Mouse (Mus musculus): ENCODE data around the gene Pdzrn3. TPM values are rescaled to one million over a fixed set of nuclear protein-coding genes. Genes with fewer than 3 reads are reported as not detected.

The Pdzrn3 gene
- total RNA-seq, 1 experiment from 2014 or later = not detected

DNA sequence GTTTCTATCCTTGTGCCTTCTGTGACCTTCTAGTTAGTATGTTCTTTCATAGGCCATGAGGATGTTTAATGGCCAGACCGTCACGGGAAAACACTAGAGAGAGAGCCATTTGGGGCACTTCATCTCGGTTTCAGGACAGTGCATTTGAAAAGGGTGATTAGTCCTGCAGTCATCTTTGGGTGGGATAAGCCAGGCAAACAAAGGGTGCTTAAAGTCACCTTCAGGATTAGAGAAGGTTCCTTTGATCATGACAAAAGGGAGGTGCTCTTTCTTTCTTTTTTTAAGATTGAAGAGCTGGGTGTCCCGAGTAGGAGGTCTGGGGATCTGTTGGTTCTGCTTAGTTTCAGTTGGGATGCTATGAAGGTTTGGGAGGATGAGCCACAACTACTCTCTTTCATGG is 105.4 kb downstream of the Pdzrn3 start:
- ATAC-seq (replicated peaks; ENCODE audit: insufficient number of reproducible peaks, low FRiP score, low TSS enrichment, poor library complexity, severe bottlenecking) = no peak

DNA sequence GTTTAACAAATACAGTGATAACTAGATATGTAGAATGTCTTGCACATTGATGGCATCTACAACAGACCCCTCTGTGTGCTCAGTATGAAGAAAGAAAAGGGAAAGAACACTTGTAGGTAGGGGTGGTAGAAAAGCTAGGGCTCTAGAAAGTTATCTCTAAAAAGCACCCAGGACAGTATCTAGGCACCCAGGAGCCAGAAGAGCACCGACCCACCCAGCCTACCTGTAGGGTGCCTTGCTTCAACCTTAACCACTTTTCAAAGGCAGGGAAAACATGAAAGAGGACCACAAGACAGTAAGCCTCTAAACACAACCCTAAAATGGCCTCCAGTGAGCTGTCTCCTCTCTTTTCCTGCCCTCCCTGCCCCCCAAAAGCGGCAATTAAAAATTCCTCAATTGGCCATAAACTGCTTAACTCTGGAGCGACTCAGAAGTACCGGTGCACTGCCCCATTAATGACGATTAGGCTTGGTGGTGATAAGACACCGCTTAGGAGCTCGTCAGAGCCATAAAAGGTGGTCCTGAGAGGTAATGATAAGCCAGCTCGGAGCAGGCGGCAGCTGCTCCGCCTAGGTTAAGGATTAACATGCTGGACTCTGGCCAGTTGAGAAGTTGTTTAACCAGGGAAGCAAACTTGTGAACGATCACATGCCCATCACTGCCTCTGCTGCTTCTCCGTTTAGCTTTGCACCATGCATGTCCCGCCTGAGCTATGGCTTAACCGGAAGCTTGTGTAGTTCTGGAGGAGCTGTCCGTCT is 106.1 kb downstream of the Pdzrn3 start:
- ATAC-seq (replicated peaks; ENCODE audit: insufficient number of reproducible peaks, low FRiP score, low TSS enrichment, poor library complexity, severe bottlenecking) = no peak

DNA sequence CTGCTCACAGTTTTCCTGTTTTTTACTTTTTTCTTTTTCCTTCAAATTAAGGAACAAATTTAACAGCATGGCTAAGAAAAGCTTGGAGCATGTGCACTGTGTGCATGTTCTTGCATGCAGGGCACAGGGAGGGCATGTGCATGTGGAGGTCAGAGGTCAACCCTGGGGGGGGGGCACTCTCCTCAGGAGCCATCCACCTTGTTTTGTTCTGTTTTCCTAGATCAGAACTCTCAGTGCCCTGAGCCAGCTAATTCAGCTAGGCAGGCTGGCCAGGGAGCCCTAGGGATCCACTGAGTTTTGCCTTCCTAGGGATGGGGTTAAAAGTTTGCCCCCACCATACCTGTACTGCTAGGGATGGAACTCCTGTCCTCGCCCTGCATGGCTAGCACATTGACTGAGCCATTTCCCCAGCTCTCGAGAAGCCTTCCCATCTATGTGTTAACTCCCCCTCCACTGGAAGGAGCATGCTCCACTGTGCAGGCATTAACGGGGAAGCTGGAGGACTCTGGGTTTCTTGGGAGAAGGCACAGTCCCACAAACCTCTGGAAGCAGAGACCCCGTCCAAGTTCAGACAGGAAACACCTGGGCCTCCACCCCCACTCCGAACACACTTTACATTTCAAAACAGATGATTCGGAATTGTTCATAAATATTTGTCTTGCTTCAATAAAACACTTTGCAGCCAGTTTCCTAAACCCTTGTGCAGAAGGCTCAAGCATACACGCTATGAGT is 107.4 kb downstream of the Pdzrn3 start:
- no peak for ATAC-seq (replicated peaks; ENCODE audit: insufficient number of reproducible peaks, low FRiP score, low TSS enrichment, poor library complexity, severe bottlenecking)

DNA sequence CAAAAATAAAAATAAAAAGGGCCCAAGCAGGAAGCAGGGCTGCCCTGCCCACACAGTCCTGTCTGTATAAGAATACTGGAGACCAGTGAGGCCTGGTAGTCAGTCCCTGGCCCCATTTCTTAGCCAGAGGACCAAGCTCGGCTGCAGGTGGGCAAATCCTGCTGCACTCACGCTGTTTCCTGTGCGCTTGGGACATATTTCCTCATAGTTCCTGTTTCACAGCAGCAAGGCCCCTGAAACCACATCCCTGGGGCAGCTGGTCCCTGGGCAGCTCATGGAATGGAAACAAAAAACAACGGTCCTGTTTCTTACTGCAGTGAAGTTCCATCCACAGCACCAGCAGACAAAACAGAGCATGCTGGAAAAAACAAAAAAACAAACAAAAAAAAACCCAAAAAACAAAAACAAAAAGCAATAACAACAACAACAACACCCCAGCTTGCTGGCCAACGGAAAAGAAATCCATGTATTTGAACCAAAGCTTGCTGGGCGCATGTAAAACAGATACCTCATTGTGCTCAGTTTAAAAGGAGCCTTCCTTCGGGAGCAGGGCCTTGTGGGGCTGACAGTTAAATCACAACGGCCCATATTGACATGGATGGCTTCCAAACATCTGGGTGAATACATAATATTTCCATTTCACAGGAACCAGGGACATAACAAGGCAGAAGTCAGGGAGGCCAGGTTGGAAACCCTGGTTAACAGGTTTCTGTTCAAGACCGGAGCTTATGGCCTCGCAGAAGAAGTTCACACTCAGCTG is 108.2 kb downstream of the Pdzrn3 start:
- no peak for ATAC-seq (replicated peaks; ENCODE audit: insufficient number of reproducible peaks, low FRiP score, low TSS enrichment, poor library complexity, severe bottlenecking)

DNA sequence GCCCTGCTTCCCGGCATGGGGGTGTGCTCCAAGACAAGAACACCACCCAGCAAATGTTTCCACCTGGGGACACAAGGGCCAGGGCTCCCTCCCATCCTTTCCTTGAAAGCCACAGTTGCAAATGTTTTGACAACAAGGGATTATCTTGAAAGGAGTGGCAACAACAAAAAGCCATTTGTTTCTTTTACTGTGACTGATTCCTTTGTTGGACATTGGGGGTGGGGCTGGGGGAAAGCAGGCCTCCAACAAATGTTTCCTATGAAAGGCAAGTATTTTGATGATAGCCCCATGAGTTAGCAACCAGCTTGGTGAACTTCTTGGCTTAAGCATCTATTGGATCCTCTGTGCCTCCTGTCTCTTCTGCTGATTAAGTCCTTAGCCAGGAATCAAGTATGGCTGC is 109.4 kb downstream of the Pdzrn3 start:
- ATAC-seq (replicated peaks; ENCODE audit: insufficient number of reproducible peaks, low FRiP score, low TSS enrichment, poor library complexity, severe bottlenecking) = no peak

DNA sequence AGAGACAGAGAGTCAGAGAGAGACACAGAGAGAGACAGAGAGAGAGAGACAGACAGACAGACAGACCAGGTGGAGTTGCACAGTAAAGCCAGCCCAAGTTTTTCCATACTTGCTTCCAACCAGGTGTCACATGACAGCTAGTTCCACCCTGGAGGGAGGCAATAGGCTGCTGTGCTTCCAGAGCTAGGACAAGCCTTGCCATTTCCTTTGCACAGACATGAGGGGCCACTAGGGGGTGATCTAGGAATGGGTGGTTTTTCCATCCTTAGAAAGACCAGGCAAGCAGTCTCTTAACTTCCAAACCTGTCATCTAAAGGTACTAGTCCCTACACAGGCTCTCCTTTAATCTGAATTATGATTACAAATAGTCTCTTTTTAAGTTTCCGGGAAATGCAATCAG is 110.9 kb downstream of the Pdzrn3 start:
- ATAC-seq (replicated peaks; ENCODE audit: insufficient number of reproducible peaks, low FRiP score, low TSS enrichment, poor library complexity, severe bottlenecking) = no peak

DNA sequence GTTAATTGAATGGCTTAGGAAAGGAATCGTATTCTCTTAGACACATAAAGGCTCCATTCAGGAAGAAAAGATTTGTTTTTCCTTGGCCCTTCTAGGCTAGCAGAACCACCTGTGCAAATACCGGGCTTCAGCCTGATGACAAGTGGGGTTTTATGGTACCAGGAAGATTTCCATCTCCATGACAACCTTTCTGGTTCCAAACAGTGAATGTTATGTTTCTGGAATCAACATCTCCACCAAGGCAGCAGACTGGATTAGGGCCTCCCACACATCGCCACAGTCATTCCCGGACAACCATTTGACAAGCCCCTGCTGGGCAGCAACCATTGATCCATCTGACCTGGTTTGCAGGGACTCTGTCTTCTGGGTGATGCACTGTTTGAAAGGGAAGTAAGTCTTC is 114.2 kb downstream of the Pdzrn3 start:
- ATAC-seq (replicated peaks; ENCODE audit: insufficient number of reproducible peaks, low FRiP score, low TSS enrichment, poor library complexity, severe bottlenecking) = no peak

DNA sequence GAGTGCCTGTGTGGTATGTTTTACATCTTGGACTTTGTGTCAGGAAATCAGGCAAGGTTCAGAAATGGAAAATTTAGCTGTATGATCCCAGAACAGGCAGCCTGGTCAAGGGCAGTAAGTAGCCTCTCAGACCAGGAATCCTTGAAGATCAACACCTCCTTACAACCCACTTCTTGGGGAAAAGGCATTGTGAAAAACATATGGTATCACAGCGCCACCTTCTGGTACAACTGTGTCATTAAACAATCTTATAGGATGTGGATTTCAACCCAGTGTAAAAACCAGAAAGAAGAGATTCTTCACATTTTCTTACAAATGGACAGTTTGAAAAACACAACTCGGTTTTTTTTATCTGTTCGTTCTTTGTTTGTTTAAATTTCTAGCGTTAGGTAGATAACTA is 116.2 kb downstream of the Pdzrn3 start:
- ATAC-seq (replicated peaks; ENCODE audit: insufficient number of reproducible peaks, low FRiP score, low TSS enrichment, poor library complexity, severe bottlenecking) = no peak

DNA sequence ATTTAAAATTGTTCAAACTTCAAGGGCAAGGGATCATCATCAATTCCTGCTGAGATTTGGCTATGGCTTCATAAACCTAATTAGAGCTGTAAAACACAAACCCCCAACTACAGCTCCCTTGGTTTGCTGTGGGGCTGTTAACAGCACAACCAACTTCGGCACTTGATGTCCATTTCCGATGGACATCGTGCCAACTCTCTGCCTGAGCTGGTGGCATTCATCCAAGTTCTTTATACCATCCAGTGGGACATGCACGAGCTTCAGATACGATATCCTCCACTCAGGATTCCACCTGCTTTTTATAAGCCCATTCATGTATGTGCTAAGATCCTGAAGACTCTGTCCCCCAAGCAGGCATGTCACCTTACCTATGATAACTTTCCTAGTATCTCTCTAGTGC is 118.3 kb downstream of the Pdzrn3 start:
- ATAC-seq (replicated peaks; ENCODE audit: insufficient number of reproducible peaks, low FRiP score, low TSS enrichment, poor library complexity, severe bottlenecking) = no peak

DNA sequence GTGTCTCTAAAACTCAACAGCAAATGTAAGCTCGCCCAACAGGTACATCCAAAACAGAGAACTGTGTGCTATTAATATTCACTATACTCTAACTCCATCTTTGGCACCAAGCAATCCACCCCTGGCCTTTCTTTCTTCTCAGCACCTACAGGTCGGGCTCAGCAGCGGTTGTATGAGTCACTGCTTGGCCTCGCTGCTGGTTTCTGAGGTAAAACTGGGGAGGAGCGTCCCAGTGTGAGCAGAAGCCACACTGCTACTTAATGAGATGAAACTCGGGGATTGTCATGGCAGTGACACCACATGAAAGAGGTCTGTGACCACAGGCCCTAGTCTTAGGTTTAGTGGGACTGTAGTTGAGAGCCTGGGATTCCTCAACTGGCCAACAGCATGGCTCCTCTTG is 120.3 kb downstream of the Pdzrn3 start:
- ATAC-seq (replicated peaks; ENCODE audit: insufficient number of reproducible peaks, low FRiP score, low TSS enrichment, poor library complexity, severe bottlenecking) = no peak

DNA sequence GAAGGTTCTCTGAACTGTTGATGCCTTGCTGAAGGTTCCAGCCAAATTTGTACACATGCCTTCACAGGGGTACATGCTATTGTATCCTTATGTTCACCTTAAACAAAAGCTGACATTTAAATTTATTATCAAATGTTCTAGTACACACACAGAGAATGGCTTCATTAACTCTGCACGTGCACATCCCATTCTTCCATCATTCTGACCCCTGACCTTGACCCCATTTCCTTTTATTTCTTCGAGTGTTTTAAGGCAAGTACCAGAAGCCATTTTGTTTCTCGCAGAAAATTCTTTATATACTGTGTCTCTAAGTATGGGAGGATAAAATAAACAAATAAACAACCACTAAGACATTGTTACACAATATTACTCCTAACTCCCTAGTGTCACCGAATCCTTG is 123.0 kb downstream of the Pdzrn3 start:
- no peak for ATAC-seq (replicated peaks; ENCODE audit: insufficient number of reproducible peaks, low FRiP score, low TSS enrichment, poor library complexity, severe bottlenecking)

DNA sequence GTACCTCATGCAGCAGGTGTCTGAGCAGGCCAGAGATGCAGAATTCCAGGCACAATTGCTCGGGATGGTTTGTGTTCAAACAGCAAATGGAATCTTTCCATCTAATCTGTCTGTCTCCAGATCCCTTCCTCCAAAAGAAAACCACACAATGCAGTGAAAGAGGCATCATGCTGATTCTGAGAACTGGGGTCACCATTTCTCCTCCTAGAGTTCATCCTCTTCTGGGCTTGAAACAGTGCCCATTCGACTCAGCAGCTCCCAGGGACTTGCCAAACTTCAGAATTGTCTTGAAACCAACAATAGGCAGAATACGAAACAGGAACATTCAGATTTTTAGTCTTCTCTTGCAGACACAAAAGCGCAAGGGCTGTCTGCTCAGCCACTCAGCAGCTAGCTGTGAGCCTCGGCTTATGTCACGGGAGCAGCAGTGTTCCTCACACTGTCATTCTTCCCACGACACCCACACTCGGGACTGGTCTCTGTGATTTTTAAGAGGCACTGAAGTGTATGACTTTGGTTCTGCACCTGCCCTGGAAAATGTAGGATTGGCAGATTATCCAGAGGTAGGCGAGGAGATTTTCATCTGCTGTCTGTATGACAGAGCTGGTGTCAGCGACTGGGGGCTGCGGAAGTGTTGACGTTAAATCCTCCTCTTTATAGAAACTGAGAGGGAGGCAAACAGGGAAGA is 125.6 kb downstream of the Pdzrn3 start:
- no peak for ATAC-seq (replicated peaks; ENCODE audit: insufficient number of reproducible peaks, low FRiP score, low TSS enrichment, poor library complexity, severe bottlenecking)

DNA sequence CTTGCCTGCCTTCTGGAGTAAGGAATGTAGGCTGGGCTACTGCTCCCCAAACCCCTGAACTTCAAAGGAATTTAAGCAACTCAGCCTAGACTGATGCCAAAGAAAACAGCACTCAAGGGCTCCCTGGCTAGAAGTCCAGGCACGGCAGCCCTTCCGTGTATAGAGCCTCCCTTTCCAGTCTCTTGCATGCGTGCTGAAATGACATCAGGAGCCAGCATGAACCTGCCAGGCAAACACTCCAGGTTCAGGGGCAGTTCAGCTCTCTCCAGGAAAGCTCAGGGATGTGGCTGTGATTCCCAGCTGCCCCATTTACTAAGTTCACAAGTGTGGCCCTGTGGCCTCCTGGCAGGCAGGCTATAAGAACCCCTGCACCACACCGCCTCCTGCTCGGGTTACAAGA is 126.5 kb downstream of the Pdzrn3 start:
- no peak for ATAC-seq (replicated peaks; ENCODE audit: insufficient number of reproducible peaks, low FRiP score, low TSS enrichment, poor library complexity, severe bottlenecking)

DNA sequence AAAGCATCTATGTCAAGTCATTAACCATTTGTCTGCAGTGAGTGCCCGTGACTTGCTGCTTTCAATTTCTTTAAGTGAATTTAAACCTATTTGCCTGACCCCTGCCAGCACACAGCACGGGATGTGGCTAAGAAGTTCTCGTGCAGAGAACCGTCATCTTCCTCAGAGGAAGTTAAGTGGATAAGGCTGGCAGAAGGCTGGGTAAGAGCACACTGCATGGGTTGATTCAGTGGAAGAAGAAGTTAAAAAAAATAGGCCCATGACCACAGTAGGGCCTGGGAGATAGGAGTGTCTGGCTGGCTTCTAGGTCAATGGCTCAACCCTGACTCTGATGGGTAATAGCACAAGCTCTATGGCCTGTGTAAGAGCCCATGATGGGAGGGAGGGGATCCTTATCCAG is 131.6 kb downstream of the Pdzrn3 start:
- ATAC-seq (replicated peaks; ENCODE audit: insufficient number of reproducible peaks, low FRiP score, low TSS enrichment, poor library complexity, severe bottlenecking) = no peak

DNA sequence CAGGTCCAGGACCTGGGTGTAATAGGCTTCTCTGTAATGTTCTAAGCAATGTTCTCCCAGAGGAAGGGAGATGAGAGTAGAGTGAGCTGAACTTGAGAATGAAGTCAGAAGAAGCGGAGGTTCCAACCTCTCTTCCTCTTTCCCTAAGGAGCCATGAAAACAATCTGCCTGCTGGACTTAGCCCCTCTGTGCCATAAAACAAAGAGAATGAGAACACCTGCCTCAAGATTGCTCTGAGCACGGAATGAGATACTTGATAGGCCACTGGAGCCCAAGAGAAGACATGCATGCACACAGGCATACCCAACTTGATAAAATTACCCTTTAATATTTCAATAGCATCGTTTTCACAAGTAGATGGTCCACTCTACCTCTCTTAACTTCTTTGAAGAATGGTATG is 133.3 kb downstream of the Pdzrn3 start:
- ATAC-seq (replicated peaks; ENCODE audit: insufficient number of reproducible peaks, low FRiP score, low TSS enrichment, poor library complexity, severe bottlenecking) = no peak

DNA sequence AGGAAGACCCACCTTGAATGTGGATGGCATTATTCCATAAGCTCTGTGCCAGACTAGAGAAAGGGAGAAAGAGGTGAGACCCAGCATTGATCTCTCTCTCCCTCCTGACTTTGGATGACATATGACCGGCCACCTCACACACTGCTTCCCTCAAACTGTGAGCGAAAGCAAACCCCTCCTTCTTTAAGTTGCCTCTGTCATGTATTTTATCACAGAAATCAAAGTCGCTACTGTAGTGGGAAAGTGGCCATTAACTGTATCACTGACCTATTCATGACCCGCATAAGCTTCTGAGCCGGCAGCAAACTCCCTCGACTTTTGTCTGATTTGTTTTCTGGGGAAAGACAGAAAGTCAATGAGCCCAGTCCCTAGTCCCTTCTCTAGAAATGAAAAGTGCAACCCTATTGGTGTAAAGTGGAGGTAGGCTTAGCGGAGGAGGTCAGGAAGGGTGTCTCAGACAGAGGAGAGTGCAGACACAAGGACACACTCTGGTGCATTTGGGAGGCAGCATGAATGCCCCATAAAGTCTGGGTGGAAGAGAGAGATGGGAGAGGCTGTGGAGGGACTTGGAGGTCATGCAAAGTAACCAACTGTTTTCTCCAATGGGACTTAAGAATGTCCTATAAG is 134.4 kb downstream of the Pdzrn3 start:
- ATAC-seq (replicated peaks; ENCODE audit: insufficient number of reproducible peaks, low FRiP score, low TSS enrichment, poor library complexity, severe bottlenecking) = no peak

DNA sequence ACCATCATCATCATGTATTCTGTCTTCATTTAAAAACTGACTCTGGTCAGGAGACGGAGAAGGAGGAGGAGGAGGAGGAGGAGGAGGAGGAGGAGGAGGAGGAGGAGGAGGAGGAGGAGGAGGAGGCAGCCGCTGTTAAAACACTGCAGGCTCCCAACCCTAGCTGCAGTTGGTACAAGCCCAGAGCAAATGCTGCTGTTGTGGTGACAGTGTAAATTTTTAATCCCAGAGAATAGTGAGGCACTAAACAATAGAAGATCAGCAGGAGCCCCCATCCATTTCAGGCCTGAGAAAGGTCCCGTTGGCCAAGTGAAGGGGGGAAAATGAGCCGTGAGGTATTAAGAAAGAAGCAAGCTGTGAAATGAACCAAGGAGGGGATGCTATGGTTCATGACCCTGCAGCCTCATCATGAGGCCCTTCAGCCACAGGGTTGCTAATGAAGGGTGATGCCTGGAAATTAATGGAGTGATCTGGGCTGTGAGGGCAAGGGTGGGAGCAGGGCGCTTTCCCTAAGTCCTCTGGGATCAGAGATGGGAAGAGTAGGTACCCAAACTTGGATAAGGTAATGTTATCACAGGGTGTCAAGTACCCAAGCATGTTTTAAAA is 141.0 kb downstream of the Pdzrn3 start:
- ATAC-seq (replicated peaks; ENCODE audit: insufficient number of reproducible peaks, low FRiP score, low TSS enrichment, poor library complexity, severe bottlenecking) = no peak

DNA sequence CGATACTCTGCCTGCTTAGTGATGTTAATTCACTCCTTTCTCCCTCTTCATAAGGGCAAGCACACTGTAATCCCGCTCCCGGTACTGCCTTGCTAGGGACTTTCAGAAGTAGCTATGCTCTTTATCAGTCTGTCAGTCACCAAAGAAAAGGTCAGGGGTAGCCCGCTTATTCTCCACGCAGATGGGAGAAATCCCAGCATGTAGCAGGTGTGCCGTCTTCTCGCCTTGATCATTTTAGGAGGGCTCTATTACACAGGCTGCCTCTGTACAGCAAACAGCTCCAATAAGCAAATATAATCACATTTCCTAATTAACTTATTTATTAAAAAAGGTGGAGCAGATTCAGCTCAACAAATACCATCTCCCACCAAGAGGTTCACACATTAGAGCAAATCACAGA is 141.5 kb downstream of the Pdzrn3 start:
- ATAC-seq (replicated peaks; ENCODE audit: insufficient number of reproducible peaks, low FRiP score, low TSS enrichment, poor library complexity, severe bottlenecking) = no peak
